Mouse (Mus musculus) ES-E14 (cell line): ENCODE data around the gene Cst13.

Experiments used
- CHD2 ChIP-seq: IDR thresholded peaks from 2 replicates; pipeline ENCODE4 v1.6.1; 2014; ENCODE audit warnings: mild to moderate bottlenecking, low read depth, low read length, inconsistent platforms
- ZC3H11A ChIP-seq: IDR thresholded peaks from 2 replicates; pipeline ENCODE4 v1.6.1; 2012; ENCODE audit warnings: low read depth, mild to moderate bottlenecking, inconsistent platforms, low read length, borderline replicate concordance
- ZNF384 ChIP-seq: IDR thresholded peaks from 2 replicates; pipeline ENCODE4 v1.6.1; 2012; ENCODE audit warnings: low read depth, low read length, inconsistent platforms

DNA sequence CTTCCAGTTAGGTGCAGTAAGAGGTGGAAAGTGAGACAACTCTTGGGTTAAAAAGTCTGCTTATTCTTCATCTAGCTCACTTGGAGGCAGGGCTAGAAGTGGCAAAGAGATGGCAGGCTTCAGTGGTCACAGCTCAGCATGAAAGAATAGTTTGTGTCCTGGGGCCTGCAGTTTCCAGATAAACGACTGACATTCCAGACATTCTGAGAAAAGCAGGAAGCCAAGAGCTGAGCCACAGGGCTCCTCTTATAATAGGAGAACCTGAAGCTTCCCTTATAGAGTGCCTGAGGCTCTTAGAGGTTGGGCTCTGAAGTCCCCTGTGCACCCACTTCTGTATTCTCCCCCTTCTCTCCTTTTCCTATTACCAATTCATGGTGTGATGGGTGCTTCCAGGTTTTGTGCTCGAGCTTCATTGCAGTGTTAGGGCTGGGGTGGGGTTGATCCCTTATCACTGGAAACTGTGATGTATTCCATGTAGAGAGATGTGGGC, 58.8 kb downstream of the Cst13 start:
- TF ChIP-seq ZC3H11A (no peak), ZNF384 (no peak), CHD2 (no peak)
